Mouse (Mus musculus): Measurements from ENCODE around the gene Pcdh11x. TPM values are rescaled to one million over a fixed set of nuclear protein-coding genes. Genes with fewer than 3 reads are reported as not detected.

Gene Pcdh11x
- polyA plus RNA-seq, 1 experiment: 0.13 TPM

DNA sequence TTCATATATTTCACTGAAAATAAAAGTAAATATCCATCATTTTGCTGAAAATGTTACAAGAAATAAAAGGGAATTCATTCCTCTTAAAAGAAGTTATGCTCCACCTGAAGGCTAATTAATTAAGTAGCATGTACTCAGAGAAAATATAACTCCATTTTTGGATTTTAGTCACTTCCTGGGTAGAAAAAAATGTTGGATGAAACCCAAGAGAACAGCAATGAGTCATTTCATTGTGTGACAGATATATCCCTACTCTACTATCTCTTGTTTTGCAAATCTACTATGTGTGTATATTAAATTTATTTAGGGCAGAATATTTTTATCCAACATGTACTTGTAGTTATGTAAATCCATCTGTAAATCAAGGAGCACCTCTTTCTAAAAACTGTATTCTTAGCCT lies 444.1 kb downstream of the Pcdh11x start:
- Histone ChIP-seq H3K36me3 (ENCODE audit: control insufficient read depth, insufficient read depth, low read length) (no peaks in the 10 kb centered on the region), H3K4me1 (ENCODE audit: control insufficient read depth, insufficient read depth, insufficient read length, low read length) (no peaks in the 10 kb centered on the region)
- TF ChIP-seq POLR2A (IDR thresholded peaks at IDR 0.05; ENCODE audit: low read depth, low read length): no peak
- no peak for TF ChIP-seq CTCF (IDR thresholded peaks at IDR 0.05; ENCODE audit: extremely low read depth, insufficient read length, insufficient replicate concordance, low read depth, low read length)

DNA sequence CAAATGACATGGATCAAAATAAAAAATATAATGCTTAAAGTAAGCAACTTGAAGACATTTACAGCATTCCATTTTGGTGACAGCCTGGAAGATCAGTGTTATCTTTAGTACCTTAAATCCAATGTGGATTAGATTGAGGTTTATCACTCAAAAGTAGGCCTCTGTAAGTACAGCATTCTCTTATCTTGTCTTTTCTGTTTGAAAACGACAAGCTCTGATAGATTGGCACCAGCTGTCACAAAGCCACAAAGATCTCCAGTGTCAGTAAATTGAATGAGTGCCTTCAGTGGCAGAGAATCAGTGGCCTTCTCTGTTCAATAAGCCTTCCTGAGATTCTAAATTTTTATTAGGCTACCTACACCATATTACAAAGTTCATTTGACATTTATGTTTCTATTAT lies 445.7 kb downstream of the Pcdh11x start:
- Histone ChIP-seq H3K36me3 (ENCODE audit: control insufficient read depth, insufficient read depth, low read length) (no peaks in the 10 kb centered on the region), H3K4me3 (ENCODE audit: low read depth, low read length) (no peak overlapping the region), H3K27ac (ENCODE audit: insufficient read depth, low read depth, low read length) (no peak overlapping the region), H3K4me1 (ENCODE audit: control insufficient read depth, insufficient read depth, insufficient read length, low read length) (no peaks in the 10 kb centered on the region), H3K27me3 (ENCODE audit: control insufficient read depth, insufficient read depth, low read length) (no peaks in the 10 kb centered on the region)
- no peak for TF ChIP-seq POLR2A (IDR thresholded peaks at IDR 0.05; ENCODE audit: low read depth, low read length)
- no peak for TF ChIP-seq CTCF (IDR thresholded peaks at IDR 0.05; ENCODE audit: extremely low read depth, insufficient read length, insufficient replicate concordance, low read depth, low read length)
- WGBS: 17% methylated on average over 1 of the region's 1 CpGs

More for the DNA sequence above, 444.1 kb downstream of the Pcdh11x start:
- Histone ChIP-seq H3K27ac (ENCODE audit: insufficient read depth, low read depth, low read length) (no peak overlapping the region), H3K27me3 (ENCODE audit: control insufficient read depth, insufficient read depth, low read length) (no peaks in the 10 kb centered on the region), H3K4me3 (ENCODE audit: low read depth, low read length) (no peak overlapping the region)

DNA sequence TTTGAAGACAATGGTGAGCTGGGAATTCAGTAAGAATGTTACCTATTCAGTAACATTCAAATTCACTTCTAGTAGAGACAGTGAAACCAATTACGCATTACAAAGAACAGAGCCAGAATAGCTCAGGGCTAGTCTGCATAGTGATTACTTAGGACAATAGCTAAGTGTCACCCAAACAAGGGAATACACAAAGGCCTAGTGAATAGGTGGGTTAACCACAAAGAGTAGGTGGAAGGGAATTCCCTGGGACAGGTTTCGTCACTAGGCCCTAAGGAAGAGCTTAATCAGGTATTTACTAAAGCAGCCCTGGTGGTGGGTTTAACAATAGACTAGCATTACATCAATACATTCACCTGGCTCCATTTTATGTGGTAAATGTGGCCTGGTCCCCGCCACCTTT lies 654.5 kb downstream of the Pcdh11x start:
- no peaks in the 10 kb centered on the region for H3K36me3 ChIP-seq (ENCODE audit: control insufficient read depth, insufficient read depth, low read length)
- H3K4me3 ChIP-seq (ENCODE audit: low read depth, low read length): no peak overlapping the region
- TF ChIP-seq CTCF (IDR thresholded peaks at IDR 0.05; ENCODE audit: extremely low read depth, insufficient read length, insufficient replicate concordance, low read depth, low read length): no peak
- no peak for TF ChIP-seq POLR2A (IDR thresholded peaks at IDR 0.05; ENCODE audit: low read depth, low read length)
- WGBS: 92% methylated on average over 3 of the region's 3 CpGs
- H3K4me1 ChIP-seq (ENCODE audit: control insufficient read depth, insufficient read depth, insufficient read length, low read length): no peaks in the 10 kb centered on the region
- no peak overlapping the region for H3K27ac ChIP-seq (ENCODE audit: insufficient read depth, low read depth, low read length)
- H3K27me3 ChIP-seq (ENCODE audit: control insufficient read depth, insufficient read depth, low read length): no peaks in the 10 kb centered on the region

Other genes starting within 250 kb of the Pcdh11x start
- gene H2afb3, start 22.8 kb downstream of the Pcdh11x start, polyA plus RNA-seq (2012; rRNA removed): not detected in 2 replicates

Measured in small intestine, adult 2 months (tissue).